Mouse (Mus musculus): ENCODE measurements around the gene Itgb3bp.

The Itgb3bp gene

DNA sequence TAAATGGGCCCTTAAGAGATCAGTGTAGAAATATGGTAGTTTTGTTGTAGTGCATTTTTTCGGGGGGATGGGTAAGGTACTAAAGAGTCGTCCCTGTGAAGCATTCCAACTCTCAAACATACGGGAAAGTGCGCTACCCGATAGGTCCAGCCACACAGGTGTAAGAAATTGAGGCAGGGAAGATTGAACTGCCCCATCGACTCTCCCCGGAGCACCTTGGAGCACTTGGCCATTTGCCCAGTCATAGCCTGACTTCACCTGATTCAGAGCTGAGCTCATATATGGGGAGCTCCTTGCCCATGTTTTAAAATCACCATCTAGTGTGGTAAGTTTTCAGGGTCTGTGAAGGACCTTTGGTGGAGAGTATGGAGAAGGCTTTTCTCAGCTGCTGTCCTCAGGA lies 5.2 kb upstream of the Itgb3bp start:
- no peak for DNase-seq (ENCODE audit: low read depth, low spot score)

DNA sequence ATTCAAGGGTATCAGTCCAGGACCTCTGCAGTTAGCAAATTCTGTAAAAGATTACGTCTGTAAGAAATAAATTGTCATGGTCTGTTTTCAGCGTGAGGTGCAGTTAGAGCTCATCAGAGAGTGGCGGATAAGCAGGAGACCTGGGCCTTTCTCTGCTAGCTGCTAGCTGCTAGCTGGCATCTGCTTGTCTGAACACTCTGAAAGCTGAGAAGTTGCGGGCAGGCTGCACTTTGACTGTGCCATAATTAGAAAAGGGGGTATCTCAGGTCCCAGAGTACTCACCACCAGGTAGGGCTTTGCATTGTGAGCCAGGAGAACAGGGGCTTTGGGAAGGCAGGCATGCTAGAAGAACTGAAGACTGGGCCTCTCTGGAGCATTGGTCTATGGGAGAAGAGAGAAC lies 2.2 kb upstream of the Itgb3bp start:
- DNase-seq (ENCODE audit: low read depth, low spot score) = peak; percentile 83

DNA sequence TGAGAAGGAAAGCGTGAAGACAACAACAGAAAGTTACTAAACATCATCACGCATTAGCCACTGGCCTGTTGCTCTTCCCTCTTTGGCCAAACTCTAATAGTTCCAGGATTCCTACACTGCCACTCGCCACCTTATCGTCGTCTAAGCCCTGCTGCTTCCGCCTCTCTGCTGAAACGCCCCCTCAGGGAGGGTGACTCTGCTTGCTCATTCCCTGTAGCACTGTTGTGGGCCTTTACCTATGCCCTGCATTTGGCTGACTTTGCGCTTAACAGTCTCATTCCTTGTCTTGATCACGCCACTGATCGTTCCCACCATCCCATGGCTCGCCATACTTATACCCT lies 1.6 kb upstream of the Itgb3bp start:
- DNase-seq (ENCODE audit: low read depth, low spot score) = no peak

DNA sequence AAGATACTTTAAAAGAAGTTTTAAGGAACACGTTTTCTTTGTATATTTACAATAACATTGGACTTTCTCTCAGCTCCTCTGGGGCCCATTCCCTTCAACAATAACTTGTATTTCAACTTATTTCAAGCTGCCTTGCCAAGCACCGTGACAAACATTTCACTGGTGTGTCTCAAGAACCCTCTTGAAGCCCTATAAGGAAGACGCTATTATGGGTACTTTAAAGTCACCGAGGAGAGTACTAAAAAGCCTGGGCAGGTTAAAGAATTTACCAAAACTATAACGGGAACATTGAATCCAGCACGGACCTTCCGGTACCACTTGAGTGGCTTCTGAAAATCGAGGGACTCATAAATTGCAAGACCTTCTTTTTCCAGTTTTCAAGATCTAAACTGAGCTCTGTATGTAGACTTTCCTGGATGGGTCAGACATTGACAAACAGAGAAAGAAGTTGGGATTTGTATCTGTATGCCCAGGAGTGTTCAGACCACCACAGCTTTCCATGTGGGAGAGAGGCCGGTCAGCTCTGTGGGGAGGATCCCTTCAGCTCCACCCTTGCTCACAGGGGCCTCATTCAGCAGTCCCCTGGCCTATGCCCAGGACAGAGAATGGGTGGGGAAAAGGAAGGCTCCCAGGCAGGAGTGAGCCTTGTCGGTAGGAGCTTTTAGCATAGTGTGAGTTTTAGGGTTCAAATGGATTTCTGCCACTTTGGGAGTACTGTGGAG lies 1.1 kb upstream of the Itgb3bp start:
- peak; percentile 69 for DNase-seq (ENCODE audit: low read depth, low spot score)

DNA sequence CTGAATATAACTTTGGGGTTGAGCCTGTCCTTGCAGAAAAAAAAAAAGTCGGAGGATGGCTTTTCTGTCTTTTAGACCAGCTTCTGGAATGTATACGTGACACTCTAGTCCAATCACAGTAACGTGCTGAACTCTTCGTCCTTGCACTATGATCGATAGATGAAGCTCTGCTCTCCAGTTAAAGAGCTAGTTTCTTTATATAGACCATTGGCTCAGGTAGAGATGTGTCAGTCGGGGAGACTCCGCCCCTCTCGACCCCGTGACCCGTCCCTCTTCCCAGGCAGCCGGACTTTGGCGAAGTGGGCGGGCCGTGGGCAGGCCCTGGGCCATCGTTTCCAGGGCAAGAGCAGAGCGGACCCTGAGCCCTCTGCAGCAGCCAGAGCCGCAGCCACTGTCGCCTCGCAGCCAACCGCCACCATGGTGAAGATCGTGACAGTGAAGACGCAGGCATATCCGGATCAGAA lies 432 bp downstream of the Itgb3bp start, which contains the start of gene Pgm1:
Pgm1 (plus strand) TSS at position 266 of the 464 bp plus-strand sequence.
- DNase-seq (ENCODE audit: low read depth, low spot score) = peak; percentile 91

DNA sequence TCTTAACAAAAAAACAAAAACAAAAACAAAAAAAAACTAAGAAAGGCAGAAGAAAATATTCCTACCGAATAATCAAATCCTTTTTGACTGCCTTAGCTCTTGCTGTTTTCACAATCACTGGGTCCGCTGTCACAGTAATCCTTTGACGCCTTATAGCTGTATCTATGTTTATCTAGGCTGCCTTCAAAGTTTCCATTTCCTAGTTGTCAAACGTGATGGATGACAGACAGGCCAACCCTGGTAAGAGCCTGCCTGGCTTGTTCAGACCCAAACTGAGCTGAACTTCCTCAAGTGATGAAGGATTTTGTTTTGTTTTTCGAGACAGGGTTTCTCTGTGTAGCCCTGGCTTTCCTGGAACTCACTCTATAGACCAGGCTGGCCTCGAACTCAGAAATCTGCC lies 1.1 kb downstream of the Itgb3bp start:
- no peak for DNase-seq (ENCODE audit: low read depth, low spot score)

DNA sequence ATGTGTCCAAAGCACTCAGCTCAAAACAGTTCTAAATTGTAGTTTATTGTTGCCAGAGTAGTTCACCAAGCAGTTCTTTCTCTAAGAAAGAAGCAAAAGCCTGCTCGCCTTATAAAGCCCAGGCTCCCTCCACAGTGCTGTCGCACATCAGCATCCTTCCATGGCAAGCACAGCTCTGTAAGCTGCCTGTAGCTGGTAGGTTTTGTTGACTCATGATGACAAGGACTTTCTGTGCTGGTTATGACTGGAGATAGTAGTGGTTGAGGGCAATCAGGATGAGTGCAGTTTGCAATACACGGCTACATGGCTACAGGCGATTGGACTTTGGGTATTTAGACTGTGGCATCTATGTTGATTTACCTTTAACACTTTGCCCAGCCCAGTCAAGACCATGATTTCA lies 3.2 kb downstream of the Itgb3bp start:
- no peak for DNase-seq (ENCODE audit: low read depth, low spot score)

DNA sequence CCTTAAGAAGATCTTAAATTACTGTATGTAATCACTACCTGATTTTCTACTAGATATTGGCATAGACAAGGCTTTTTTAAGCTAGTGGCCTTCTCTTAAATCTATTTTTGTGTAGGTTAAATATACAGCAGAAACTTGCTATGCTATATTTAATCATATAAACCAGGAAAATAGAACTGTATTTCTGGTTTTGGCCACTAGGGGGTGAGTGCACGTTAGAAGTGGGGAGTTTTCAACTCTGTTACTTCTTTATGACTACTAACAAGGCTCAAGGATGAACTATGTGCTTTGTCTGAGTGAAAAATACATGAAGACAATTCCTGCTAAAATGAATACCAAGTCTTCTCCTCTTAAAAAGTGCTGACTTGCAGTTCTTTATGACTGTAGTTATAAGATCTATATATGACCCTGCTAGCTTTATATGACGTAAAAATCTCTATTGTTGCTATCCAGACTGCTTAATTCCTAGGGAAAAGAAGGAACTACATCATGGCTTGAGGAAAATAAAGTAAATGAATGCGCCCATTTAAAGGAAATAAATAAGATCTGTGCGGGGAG lies 15.6 kb downstream of the Itgb3bp start:
- DNase-seq (ENCODE audit: low read depth, low spot score) = no peak

DNA sequence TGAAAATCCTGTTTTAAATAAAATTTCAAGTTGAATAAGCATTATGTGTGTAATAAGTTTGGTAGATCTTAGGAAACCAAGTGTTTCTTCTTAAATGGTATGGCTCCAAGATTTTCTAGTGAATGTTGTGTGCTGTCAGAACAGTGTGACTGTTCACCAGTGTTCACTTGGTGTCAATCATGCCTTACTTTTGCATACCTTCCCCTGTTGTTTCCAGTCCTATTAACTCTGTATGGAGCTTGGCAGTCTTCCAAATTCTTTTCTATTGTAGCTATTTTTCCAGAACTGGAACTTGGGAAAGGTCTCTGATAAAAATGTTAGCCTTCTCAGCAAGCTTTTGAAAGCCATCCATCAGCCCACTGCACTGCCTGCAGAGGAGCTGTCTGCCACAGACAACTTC lies 47.2 kb downstream of the Itgb3bp start:
- DNase-seq (ENCODE audit: low read depth, low spot score) = no peak

DNA sequence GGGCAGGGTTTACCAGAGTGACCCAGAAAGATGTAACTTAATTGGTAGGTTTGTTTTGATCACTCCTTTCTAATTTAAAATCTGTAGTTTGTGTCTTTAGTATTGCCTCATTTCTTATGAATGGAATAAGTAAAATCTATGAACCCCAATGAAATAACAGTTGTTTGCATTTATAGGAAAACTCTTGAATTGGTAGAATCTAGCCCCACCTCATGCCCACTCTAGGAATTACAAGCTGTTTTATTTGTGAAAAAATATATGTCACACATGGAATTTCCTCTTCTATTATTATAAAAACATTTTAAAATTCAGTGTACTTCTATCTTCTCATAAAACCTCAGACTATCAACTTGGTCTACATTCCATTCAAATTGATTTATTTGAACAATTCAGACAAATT lies 47.7 kb downstream of the Itgb3bp start:
- DNase-seq (ENCODE audit: low read depth, low spot score) = no peak

DNA sequence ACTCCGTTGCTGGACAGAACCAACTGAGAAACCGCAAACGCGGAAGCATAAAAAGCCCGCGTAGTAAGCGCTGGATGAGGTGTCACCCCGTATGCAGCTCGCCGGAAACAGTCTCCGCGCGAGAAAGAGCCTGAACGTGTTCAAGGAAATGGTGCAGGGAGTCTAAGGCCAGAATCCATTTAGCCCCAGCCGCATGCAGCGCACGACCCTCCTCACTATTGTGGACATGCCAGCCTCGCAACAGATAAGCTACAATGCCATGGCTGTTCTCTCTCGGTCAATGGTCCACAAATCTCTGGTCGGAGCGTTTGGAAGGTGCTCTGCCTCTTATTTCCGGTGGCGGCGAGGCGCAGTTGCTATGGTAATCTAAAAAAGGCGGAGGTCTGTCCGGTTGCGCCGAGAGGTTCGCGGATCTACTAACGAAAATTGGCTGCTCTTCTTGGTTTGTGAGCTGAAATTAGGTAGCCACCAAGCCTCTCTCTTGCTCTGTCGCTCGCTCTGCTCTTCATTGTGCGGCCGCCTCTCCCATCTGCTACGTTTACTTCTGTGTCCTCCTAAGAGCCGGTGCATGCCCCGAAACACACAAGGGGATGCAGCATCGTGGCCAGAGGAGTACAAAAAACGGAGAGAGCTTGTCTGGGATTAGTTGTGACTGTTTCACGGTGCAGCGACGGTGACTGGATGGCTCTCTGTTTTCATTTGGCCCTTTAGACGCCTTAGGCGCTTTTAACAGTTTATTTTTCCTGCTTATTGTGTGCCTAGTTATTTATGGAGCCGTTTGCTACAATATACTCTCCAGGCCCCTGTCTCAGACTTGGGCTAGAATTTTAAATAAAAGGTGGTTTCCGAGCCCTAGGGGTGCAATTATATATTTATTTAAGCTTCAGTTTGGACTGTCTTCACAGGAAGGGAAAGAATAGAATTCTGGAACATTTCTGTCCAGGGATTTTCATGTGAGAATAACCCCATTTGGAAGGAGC lies 100.2 kb downstream of the Itgb3bp start, which contains the start of gene Efcab7:
Efcab7 (plus strand) TSS at position 105 of the 980 bp plus-strand sequence.
- DNase-seq (ENCODE audit: low read depth, low spot score) = peak; percentile 46

DNA sequence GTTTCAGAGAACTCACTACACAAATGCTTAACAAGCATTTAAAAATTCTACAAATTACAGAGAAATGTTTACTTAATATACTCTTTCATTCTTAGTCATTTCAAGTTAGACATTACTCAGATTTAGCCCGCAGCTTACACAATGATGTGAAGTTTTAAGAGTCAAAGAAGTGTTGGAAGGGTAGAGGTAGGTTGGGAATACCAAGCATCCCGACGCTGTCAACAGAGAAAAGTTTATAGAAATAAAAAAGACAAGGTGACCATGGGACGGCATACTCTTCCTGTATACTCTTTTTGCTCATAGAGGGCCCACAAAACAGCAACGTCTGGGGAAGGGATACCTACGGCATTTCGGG lies 100.9 kb downstream of the Itgb3bp start:
- DNase-seq (ENCODE audit: low read depth, low spot score) = no peak

DNA sequence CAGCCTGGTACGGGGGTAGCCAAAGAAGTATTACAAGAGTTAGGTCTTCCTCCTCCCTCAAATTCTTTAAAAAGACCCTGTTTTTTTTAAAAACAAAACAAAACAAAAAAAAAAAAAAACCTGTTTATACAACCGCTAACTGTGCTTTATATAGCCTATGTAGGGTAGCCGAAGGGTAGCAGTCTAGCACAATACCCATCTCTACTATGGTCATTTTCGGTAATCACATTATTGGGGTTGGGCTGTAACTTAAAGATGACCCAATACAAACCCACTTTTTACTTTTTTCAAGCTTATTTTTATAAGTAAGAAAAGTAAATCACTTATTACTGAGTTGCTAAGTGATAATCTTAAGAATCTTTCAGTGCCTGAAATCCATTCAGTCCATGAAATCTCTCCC lies 101.3 kb downstream of the Itgb3bp start:
- DNase-seq (ENCODE audit: low read depth, low spot score) = no peak

DNA sequence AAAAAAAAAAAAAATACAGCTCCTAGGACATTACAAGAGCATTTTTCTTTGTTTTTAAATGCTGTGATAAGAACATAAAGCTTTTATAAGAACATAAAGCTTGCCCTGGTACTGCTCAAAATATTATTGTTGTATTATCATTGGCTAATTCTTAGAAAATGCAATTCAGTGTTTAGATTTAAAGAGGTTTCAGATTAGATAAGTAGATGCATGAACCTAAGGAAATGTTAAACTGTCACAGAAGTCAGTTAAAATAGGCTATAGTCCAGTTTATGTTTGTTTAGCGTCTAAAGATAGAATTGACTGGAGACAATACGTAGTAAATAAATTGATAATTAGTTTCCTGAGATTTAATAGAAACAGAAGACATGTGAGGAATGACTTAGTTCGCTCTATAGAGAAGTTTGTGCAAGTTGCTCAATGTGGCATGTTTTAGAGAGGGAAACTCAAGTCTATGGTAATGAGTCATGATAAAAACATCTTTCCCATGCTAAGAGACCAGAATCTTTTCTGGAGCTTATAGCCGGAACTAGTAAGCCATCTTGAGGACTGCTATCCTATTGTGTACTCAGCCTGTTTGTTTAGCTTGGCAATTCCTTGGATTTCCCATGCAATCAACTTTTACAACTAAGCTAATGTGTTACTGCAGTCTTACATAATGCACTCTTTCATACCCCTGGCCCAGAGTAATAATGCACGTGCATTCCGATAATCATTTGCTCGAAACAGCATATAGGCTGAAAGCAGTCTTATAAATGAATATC lies 112.7 kb downstream of the Itgb3bp start:
- no peak for DNase-seq (ENCODE audit: low read depth, low spot score)

DNA sequence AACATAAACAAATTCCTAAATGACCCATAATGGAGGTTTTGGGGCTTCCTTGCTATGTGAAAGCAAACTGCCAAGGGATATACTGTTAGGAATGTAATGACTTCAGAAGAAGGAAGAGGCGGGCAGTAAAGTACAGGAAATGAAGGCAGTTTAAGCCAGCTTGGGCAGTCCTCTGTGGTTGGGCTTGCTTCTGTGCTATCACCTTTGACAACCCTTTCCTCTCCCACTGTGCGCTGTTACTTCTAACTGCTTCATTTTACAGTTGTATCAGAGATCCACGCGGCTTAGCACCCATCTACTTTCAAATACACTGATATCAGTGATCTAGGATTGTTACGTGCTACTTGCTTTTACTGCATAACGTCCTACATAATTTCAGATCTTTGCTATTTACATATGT lies 137.2 kb downstream of the Itgb3bp start:
- no peak for DNase-seq (ENCODE audit: low read depth, low spot score)

DNA sequence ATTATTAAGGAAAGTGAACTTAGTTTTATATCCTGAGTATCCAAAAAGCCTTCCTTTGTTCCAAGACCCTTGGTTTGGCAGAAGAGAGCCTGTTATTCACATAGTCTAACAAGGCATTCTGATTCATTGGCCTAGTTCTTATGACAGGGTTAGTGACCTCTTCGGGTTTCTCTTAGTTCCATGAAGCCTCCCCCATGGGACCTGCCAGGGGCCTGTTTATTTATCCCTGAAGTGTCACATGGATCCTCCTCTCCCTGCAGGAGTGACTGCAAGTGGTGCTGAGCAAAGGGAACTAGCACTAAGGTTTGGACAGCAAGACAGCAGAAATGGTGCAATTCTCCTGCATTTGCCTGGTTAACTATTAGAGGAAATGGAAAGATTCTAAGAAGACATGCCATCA lies 156.6 kb downstream of the Itgb3bp start:
- DNase-seq (ENCODE audit: low read depth, low spot score) = no peak

DNA sequence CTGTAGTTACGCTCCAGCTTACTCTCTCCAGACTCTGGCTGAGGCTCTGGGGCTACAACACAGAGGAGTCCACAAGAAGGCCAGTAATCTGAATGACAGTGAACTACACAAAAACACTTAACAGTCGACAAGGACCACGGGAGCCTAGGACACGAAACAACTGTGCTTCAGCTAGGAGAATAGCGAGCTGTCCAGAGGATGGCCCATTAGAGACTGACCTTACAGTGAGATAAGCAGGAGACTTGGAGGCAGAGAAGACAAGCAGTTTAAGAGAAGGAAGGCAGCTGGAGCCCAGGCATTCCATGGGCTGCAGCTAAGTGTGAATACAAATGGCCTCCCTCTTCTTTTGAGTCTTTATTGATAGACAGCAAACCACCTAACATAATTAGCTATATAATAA lies 159.1 kb downstream of the Itgb3bp start:
- no peak for DNase-seq (ENCODE audit: low read depth, low spot score)

DNA sequence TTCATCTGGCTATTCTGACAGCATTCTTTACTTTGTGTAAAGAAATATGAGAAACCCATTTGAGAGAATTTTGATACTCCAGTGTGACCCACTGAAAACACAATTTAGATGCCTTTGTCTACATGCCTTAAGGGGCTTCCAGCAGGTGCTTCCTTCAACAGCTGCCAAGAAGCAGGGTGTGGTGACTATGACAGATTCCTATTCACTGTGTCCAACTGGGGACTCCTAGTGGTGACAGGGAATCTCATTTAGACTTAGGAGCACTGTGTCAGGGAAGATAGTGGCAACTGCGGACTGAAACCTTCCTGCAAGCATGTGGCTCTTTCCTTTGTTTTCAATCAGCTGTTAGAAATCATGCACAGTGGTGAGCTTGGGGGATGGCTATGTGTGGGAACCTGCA lies 162.9 kb downstream of the Itgb3bp start:
- peak; percentile 1 for DNase-seq (ENCODE audit: low read depth, low spot score)

DNA sequence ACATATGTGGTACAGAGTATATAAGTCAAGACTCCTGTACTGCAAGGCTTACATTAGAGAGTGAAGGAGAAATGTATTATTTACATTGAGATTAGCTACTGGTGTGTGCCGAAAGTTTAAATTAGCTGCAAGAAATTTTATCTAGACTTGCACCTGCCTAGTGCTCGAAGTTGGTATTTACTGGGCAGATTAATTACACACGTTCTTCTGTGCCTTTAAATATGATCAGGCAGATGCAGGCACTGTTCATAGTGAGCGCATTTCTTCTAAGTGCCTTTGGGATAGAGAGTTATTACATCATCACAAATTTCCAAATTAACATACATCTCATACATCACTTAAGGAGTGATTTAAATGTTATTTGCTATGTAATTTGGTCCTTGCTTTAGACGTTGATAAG lies 163.3 kb downstream of the Itgb3bp start:
- DNase-seq (ENCODE audit: low read depth, low spot score) = no peak

DNA sequence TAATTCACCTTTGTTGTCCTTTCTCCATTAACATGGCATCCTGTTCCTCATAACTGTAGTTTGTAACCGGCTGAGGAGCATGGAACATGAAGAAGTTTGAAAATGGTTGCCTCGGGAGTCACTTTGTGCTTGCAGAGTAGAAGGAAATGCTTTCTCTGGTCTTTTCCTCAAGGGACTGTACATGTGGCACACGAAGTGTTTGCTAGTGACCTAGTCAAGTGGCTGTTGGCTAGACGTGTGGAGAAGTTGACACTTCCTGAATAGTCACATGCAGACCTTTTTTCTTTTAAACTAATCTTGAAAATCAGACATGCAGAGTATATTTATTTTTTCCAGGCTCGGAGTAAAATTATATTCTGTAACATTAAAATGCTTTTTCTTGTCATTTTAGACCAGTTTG lies 177.2 kb downstream of the Itgb3bp start:
- DNase-seq (ENCODE audit: low read depth, low spot score) = no peak

DNA sequence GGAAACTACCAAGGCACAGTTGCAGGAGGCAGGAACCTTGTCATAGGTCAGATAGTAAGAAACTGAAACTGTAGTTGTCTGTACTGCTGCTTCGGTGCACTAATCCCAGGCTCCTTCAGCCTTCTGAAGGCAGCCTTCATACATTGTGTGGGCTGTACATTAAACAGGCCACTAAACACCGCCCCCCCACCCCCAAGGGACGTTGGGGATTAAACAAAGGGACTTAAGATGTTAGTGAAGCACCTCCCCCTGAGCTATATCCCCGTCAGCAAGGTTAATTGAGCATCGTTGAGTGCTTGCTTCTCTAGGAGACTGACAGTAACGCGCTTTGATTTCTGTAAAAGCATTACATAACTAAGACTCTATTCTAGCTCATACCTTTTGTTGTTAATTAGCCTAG lies 189.8 kb downstream of the Itgb3bp start:
- DNase-seq (ENCODE audit: low read depth, low spot score) = no peak

All from skeletal muscle tissue, adult 2 months (tissue).